Mouse (Mus musculus): Measurements from ENCODE around the gene Tssk1.

- TF ChIP-seq CTCF (conservative IDR thresholded peaks at IDR 0.05 in 1 of 2, IDR thresholded peaks at IDR 0.05 in 1 of 2; ENCODE audit: low read depth in 2 of 2, low read length in 2 of 2) (no peak), USF2 (conservative IDR thresholded peaks at IDR 0.05; ENCODE audit: low read depth, low read length) (no peak), EP300 (IDR thresholded peaks at IDR 0.05; ENCODE audit: low read length) (no peak), SIN3A (IDR thresholded peaks at IDR 0.05; ENCODE audit: low read length) (no peak), POLR2AphosphoS2 (IDR thresholded peaks at IDR 0.05; ENCODE audit: low read depth, low read length) (no peak), POLR2A (IDR thresholded peaks at IDR 0.05; ENCODE audit: low read depth, low read length) (no peak), SMC3 (IDR thresholded peaks at IDR 0.05; ENCODE audit: low read depth, low read length) (no peak), NRF1 (IDR thresholded peaks at IDR 0.05; ENCODE audit: low read depth, low read length) (no peak), KAT2A (IDR thresholded peaks at IDR 0.05; ENCODE audit: insufficient replicate concordance, low read length) (no peak), MAX (IDR thresholded peaks at IDR 0.05; ENCODE audit: low read length) (no peak), ZNF384 (IDR thresholded peaks at IDR 0.05; ENCODE audit: low read depth, low read length) (no peak), TBP (conservative IDR thresholded peaks at IDR 0.05; ENCODE audit: low read depth, low read length) (no peak), E2F4 (IDR thresholded peaks at IDR 0.05; ENCODE audit: insufficient replicate concordance, low read depth, low read length) (no peak)
Observed at GRCm38 (mm10) chr16:17849486-17849885, 44.5 kb upstream of the Tssk1 start.

Data from CH12.LX (cell line).